Mouse (Mus musculus) cerebellum, adult 9-10 months (tissue): ENCODE measurements at regions not wholly inside any gene's neighbourhood (a gene's known extent, or its start where the extent isn't known, plus 50 kb on each side); places are given as distances from the start of the nearest gene placed in this dataset.
"Not testable (repeated sequence)": the region's sequence is repeated elsewhere in the genome, so short reads cannot be mapped to it uniquely, and the experiment has no call there.

Experiments used
- DNase-seq: peaks from one replicate; pipeline ENCODE4 v3.0.0; 2022

GRCm38 (mm10) chr10:45859137-45859536, 281.5 kb downstream of the Hace1 start:
- no peak for DNase-seq

- DNase-seq, result no peak
These were observed 282.3 kb downstream of the Hace1 start for GRCm38 (mm10) chr10:45859909-45860308.

GRCm38 (mm10) chr10:45860696-45861095, 283.1 kb downstream of the Hace1 start:
- no peak for DNase-seq

GRCm38 (mm10) chr10:45865793-45866192, 288.2 kb downstream of the Hace1 start:
- DNase-seq, result no peak

GRCm38 (mm10) chr10:45866860-45867259, 289.2 kb downstream of the Hace1 start:
- DNase-seq, result no peak

- peak; percentile 58 for DNase-seq
These were observed 293.4 kb downstream of the Hace1 start for GRCm38 (mm10) chr10:45871028-45871427.

GRCm38 (mm10) chr10:45872007-45872890, 294.6 kb downstream of the Hace1 start:
- no peak for DNase-seq

GRCm38 (mm10) chr10:45873805-45874780, 296.5 kb downstream of the Hace1 start:
- DNase-seq, result no peak

- DNase-seq, result not testable (repeated sequence)
These were observed 297.7 kb downstream of the Hace1 start for GRCm38 (mm10) chr10:45875287-45875686.

- no peak for DNase-seq
These were observed 306.1 kb downstream of the Hace1 start for GRCm38 (mm10) chr10:45883745-45884144.

- no peak for DNase-seq
These were observed 309.0 kb downstream of the Hace1 start for GRCm38 (mm10) chr10:45886636-45887035.

GRCm38 (mm10) chr10:45888835-45889234, 311.2 kb downstream of the Hace1 start:
- no peak for DNase-seq

GRCm38 (mm10) chr10:45889381-45889951, 311.8 kb downstream of the Hace1 start:
- DNase-seq, result no peak

- DNase-seq, result no peak
These were observed 312.5 kb downstream of the Hace1 start for GRCm38 (mm10) chr10:45890088-45890626.

GRCm38 (mm10) chr10:45892464-45892863, 314.8 kb downstream of the Hace1 start:
- no peak for DNase-seq

- no peak for DNase-seq
These were observed 316.5 kb downstream of the Hace1 start for GRCm38 (mm10) chr10:45893894-45894831.

GRCm38 (mm10) chr10:45916928-45917327, 339.3 kb downstream of the Hace1 start:
- peak; percentile 12 for DNase-seq

GRCm38 (mm10) chr10:45925746-45926145, 348.1 kb downstream of the Hace1 start:
- DNase-seq, result peak; percentile 2

GRCm38 (mm10) chr10:45933631-45934310, 356.1 kb downstream of the Hace1 start:
- DNase-seq, result no peak

- no peak for DNase-seq
These were observed 380.1 kb downstream of the Hace1 start for GRCm38 (mm10) chr10:45957686-45958085.

GRCm38 (mm10) chr10:45972240-45972639, 394.6 kb downstream of the Hace1 start:
- DNase-seq, result no peak
